Mouse (Mus musculus): ENCODE measurements around the gene Fcgr2b. TPM values are rescaled to one million over a fixed set of nuclear protein-coding genes. Genes with fewer than 3 reads are reported as not detected.
"Not testable (repeated sequence)": the region's sequence is repeated elsewhere in the genome, so short reads cannot be mapped to it uniquely, and the experiment has no call there.

Fcgr2b gene
- polyA plus RNA-seq, 1 experiment from 2014 or later = not detected

GRCm38 (mm10) chr1:170972936-170973335 is 3.4 kb downstream of the Fcgr2b start:
- no peak overlapping the region for H3K4me3 ChIP-seq
- no peaks in the 10 kb centered on the region for H3K27me3 ChIP-seq (replicated peaks; ENCODE audit: low read depth, poor library complexity, severe bottlenecking)
- WGBS = 83% methylated on average over 4 of the region's 4 CpGs
- no peaks in the 10 kb centered on the region for H3K9me3 ChIP-seq
- H3K27ac ChIP-seq (replicated peaks) = no peak overlapping the region
- H3K36me3 ChIP-seq (replicated peaks) = no peaks in the 10 kb centered on the region
- no peaks in the 10 kb centered on the region for H3K4me1 ChIP-seq
- no peak for DNase-seq (ENCODE audit: low spot score)

DNA sequence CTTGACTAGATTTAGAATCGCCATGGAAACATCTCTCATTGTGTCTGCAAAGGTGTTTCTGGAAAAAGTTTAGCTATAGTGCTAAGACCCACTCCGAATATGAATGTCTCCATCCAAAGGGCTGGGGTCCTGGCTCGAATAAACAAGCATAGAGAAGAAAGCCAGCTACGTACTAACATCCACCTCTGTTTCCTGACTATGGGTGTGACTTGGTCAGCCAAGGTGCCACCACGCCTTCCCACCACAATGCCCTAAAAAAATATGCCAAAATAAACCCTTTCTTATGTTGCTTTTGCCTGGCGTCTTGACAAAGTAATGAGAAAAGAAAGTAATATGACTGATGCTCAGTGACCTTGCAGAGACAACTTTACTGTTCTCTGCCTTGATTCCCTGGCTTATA is 3.9 kb downstream of the Fcgr2b start:
- no peaks in the 10 kb centered on the region for H3K27me3 ChIP-seq (replicated peaks; ENCODE audit: low read depth, poor library complexity, severe bottlenecking)
- H3K4me1 ChIP-seq = no peaks in the 10 kb centered on the region
- H3K9me3 ChIP-seq = no peaks in the 10 kb centered on the region
- no peak overlapping the region for H3K4me3 ChIP-seq
- WGBS = 92% methylated on average over 6 of the region's 6 CpGs
- DNase-seq (ENCODE audit: low spot score) = no peak
- no peaks in the 10 kb centered on the region for H3K36me3 ChIP-seq (replicated peaks)
- H3K27ac ChIP-seq (replicated peaks) = no peak overlapping the region

GRCm38 (mm10) chr1:170968576-170968975 is 7.8 kb downstream of the Fcgr2b start:
- no peak for DNase-seq (ENCODE audit: low spot score)
- no peak overlapping the region for H3K27ac ChIP-seq (replicated peaks)
- H3K4me1 ChIP-seq = no peaks in the 10 kb centered on the region
- no peaks in the 10 kb centered on the region for H3K27me3 ChIP-seq (replicated peaks; ENCODE audit: low read depth, poor library complexity, severe bottlenecking)
- no peak overlapping the region for H3K4me3 ChIP-seq
- 71% methylated on average over 1 of the region's 1 CpGs for WGBS
- H3K36me3 ChIP-seq (replicated peaks) = no peaks in the 10 kb centered on the region
- no peaks in the 10 kb centered on the region for H3K9me3 ChIP-seq

GRCm38 (mm10) chr1:170967581-170967980 is 8.8 kb downstream of the Fcgr2b start:
- 79% methylated on average over 3 of the region's 3 CpGs for WGBS
- no peak for DNase-seq (ENCODE audit: low spot score)
- no peaks in the 10 kb centered on the region for H3K9me3 ChIP-seq
- H3K4me1 ChIP-seq = no peaks in the 10 kb centered on the region
- H3K27ac ChIP-seq (replicated peaks) = no peak overlapping the region
- no peaks in the 10 kb centered on the region for H3K36me3 ChIP-seq (replicated peaks)
- no peak overlapping the region for H3K4me3 ChIP-seq
- no peaks in the 10 kb centered on the region for H3K27me3 ChIP-seq (replicated peaks; ENCODE audit: low read depth, poor library complexity, severe bottlenecking)

DNA sequence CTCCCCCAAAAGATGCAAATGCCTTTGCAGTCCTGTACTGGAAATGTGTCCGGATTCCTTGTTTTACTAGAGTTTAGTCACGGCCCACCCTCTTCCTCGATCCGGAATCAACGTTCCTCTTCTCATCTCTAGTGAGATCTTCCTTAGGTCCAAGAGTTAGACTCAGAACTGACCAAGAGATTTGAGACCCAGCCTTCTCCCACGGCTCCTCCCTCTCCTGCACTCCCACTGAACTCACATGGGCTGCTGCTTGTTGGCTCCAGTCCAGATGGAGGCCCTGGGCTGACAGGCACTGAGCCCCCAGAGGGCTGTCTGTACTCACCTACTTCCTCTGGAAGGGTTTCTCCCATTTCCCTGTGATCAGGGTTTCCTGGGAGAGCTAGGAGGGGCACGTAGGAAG is 13.3 kb downstream of the Fcgr2b start:
- Histone ChIP-seq H3K4me1 (no peaks in the 10 kb centered on the region), H3K4me3 (no peak overlapping the region), H3K27ac (replicated peaks) (no peak overlapping the region), H3K9me3 (no peaks in the 10 kb centered on the region), H3K36me3 (replicated peaks) (no peaks in the 10 kb centered on the region), H3K27me3 (replicated peaks; ENCODE audit: low read depth, poor library complexity, severe bottlenecking) (no peaks in the 10 kb centered on the region)
- DNase-seq (ENCODE audit: low spot score) = no peak
- 86% methylated on average over 7 of the region's 7 CpGs for WGBS

DNA sequence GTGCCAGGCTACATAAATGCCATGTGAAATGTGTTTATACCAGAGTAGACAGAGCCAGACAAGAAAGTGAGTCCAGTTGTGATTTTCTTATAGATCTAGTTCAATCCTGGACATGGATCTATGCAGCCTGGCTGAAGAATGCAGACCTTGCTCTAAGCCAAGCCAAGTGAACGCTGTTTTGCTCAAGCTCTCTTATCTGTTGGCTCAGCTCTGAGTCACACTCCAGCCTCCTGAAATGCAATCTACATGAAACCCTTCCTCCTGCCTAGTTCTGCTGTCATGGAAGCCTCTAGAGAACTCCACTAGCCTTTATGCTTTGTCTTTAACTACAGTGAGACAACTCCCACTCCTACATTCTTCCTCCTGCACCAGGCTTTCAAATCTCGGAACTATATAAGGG is 14.0 kb downstream of the Fcgr2b start:
- Histone ChIP-seq H3K36me3 (replicated peaks) (no peaks in the 10 kb centered on the region), H3K9me3 (no peaks in the 10 kb centered on the region)
- WGBS = 85% methylated on average over 2 of the region's 2 CpGs

GRCm38 (mm10) chr1:170961101-170961500 is 15.2 kb downstream of the Fcgr2b start:
- Histone ChIP-seq H3K27ac (replicated peaks) (no peak overlapping the region), H3K4me1 (no peaks in the 10 kb centered on the region), H3K36me3 (replicated peaks) (no peaks in the 10 kb centered on the region), H3K4me3 (no peak overlapping the region), H3K27me3 (replicated peaks; ENCODE audit: low read depth, poor library complexity, severe bottlenecking) (no peaks in the 10 kb centered on the region), H3K9me3 (no peaks in the 10 kb centered on the region)
- no peak for DNase-seq (ENCODE audit: low spot score)
- 82% methylated on average over 6 of the region's 6 CpGs for WGBS

More for the DNA sequence above, 14.0 kb downstream of the Fcgr2b start:
- Histone ChIP-seq H3K4me3 (no peak overlapping the region), H3K4me1 (no peaks in the 10 kb centered on the region), H3K27ac (replicated peaks) (no peak overlapping the region), H3K27me3 (replicated peaks; ENCODE audit: low read depth, poor library complexity, severe bottlenecking) (no peaks in the 10 kb centered on the region)
- DNase-seq (ENCODE audit: low spot score) = no peak

DNA sequence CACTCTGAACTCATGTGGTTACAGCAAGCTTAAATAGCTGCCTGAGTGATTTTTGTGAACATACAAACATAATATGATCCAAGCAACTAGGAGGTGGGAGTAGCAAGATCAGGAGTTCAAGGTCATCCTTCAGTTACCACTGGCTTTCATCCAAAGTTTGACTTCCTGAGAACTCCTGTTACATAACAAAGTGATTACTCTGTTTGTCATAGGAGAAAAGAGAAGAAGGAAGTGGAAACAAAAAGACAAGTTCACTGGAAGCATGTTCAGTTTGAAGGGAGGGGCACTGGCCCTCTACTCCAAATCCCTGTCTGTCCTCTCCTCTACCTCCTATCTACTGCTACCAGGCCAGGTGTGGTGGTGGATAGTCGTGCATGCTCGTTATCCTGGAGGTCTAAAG is 16.6 kb downstream of the Fcgr2b start:
- no peaks in the 10 kb centered on the region for H3K36me3 ChIP-seq (replicated peaks)
- no peak for DNase-seq (ENCODE audit: low spot score)
- 74% methylated on average over 2 of the region's 2 CpGs for WGBS
- no peaks in the 10 kb centered on the region for H3K27me3 ChIP-seq (replicated peaks; ENCODE audit: low read depth, poor library complexity, severe bottlenecking)
- H3K4me3 ChIP-seq = no peak overlapping the region
- H3K9me3 ChIP-seq = no peaks in the 10 kb centered on the region
- no peak overlapping the region for H3K27ac ChIP-seq (replicated peaks)
- H3K4me1 ChIP-seq = no peaks in the 10 kb centered on the region

- Histone ChIP-seq H3K27ac (replicated peaks) (no peak overlapping the region), H3K9me3 (no peaks in the 10 kb centered on the region), H3K36me3 (replicated peaks) (no peaks in the 10 kb centered on the region), H3K27me3 (replicated peaks; ENCODE audit: low read depth, poor library complexity, severe bottlenecking) (no peaks in the 10 kb centered on the region), H3K4me1 (no peaks in the 10 kb centered on the region), H3K4me3 (no peak overlapping the region)
- DNase-seq (ENCODE audit: low spot score) = no peak
- 59% methylated on average over 3 of the region's 3 CpGs for WGBS
Measured at GRCm38 (mm10) chr1:170958225-170958624, 18.1 kb downstream of the Fcgr2b start.

DNA sequence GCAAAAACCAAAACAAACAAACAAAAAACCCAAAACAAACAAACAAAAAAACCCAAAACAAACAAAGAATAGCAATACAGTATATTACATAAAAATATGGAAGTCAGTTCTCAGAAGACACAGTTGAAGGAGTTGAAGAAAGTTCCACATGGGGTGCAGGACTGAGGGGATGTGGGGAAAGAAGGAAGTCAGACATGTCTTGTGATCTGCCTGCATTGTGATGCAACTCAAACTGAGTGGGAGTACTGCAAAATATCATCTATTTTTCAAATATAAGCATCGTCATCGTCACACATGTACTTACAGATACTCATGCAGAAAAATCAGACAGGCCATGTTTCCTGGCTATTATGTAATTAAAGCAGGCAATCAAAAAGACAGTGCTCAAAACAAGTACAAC is 23.2 kb downstream of the Fcgr2b start:
- H3K36me3 ChIP-seq (replicated peaks) = no peaks in the 10 kb centered on the region
- H3K27ac ChIP-seq (replicated peaks) = no peak overlapping the region
- H3K4me3 ChIP-seq = no peak overlapping the region
- H3K4me1 ChIP-seq = no peaks in the 10 kb centered on the region
- no peaks in the 10 kb centered on the region for H3K27me3 ChIP-seq (replicated peaks; ENCODE audit: low read depth, poor library complexity, severe bottlenecking)
- H3K9me3 ChIP-seq = no peaks in the 10 kb centered on the region
- DNase-seq (ENCODE audit: low spot score) = no peak
- 87% methylated on average over 2 of the region's 2 CpGs for WGBS

DNA sequence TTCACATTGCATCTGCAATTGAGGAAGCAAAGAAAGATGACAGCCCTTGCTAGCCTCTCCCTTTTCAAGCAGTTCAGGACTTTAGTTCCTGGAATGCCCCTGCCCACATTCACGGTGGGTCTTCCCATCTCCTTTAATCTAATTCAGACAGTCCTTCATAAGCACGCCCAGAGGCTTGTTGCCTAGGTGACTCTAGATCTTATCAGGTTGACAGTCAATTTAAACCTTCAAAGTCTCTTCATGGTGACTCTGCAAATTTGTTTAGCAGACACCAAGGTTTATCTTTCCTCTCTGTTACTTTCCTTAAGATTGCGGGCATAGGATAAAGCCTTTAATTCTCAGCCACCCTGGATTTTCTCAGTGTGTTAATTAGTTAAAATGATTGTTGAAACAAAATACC is 25.6 kb downstream of the Fcgr2b start:
- H3K27ac ChIP-seq (replicated peaks) = no peak overlapping the region
- peaks cover 4% of the 10 kb centered on the region; the same call in 1 of the 2 replicates for H3K9me3 ChIP-seq
- no peak overlapping the region for H3K4me3 ChIP-seq
- 58% methylated on average over 3 of the region's 3 CpGs for WGBS
- no peaks in the 10 kb centered on the region for H3K4me1 ChIP-seq
- DNase-seq (ENCODE audit: low spot score) = no peak
- no peaks in the 10 kb centered on the region for H3K27me3 ChIP-seq (replicated peaks; ENCODE audit: low read depth, poor library complexity, severe bottlenecking)
- no peaks in the 10 kb centered on the region for H3K36me3 ChIP-seq (replicated peaks)

DNA sequence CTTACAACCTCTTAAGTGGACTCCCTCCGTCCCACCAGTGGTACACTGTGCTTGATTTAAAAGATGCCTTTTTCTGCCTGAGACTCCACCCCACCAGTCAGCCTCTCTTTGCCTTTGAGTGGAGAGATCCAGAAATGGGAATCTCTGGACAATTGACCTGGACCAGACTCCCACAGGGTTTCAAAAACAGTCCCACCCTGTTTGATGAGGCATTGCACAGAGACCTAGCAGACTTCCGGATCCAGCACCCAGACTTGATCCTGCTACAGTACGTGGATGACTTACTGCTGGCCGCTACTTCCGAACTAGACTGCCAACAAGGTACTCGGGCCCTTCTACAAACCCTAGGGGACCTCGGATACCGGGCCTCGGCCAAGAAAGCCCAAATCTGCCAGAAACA is 31.4 kb downstream of the Fcgr2b start:
- not testable (repeated sequence) for H3K27me3 ChIP-seq (replicated peaks; ENCODE audit: low read depth, poor library complexity, severe bottlenecking); H3K4me3 ChIP-seq; H3K27ac ChIP-seq (replicated peaks); DNase-seq (ENCODE audit: low spot score); H3K36me3 ChIP-seq (replicated peaks); H3K4me1 ChIP-seq
- H3K9me3 ChIP-seq = peaks cover 28% of the 10 kb centered on the region
- 91% methylated on average over 9 of the region's 9 CpGs for WGBS

GRCm38 (mm10) chr1:170944151-170944550 is 32.2 kb downstream of the Fcgr2b start:
- H3K27ac ChIP-seq (replicated peaks); H3K4me3 ChIP-seq; H3K36me3 ChIP-seq (replicated peaks); H3K4me1 ChIP-seq; H3K27me3 ChIP-seq (replicated peaks; ENCODE audit: low read depth, poor library complexity, severe bottlenecking); DNase-seq (ENCODE audit: low spot score): not testable (repeated sequence)
- peaks cover 28% of the 10 kb centered on the region for H3K9me3 ChIP-seq
- WGBS = 97% methylated on average over 9 of the region's 9 CpGs

DNA sequence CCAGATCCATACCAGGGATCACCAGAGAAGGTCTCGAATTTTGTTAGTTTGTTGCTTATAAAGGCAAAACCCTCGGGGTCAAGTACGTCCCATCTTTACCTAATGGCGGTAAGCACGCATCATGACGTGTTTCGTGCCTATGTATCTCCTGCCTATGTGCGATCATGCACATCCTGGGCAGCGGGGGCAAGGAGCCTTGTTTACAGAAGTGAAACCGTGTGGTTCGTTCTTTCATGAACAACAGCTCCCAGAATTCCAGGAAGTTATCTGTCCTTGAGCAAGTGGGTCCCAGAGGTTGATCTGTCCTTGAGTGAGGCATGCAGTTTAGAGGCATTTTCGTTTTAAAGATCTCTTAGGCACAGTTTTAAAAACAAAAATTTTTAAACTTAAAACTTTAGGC is 37.1 kb downstream of the Fcgr2b start:
- H3K9me3 ChIP-seq = peaks cover 22% of the 10 kb centered on the region
- no peaks in the 10 kb centered on the region for H3K36me3 ChIP-seq (replicated peaks)
- no peaks in the 10 kb centered on the region for H3K27me3 ChIP-seq (replicated peaks; ENCODE audit: low read depth, poor library complexity, severe bottlenecking)
- 89% methylated on average over 12 of the region's 12 CpGs for WGBS
- no peak for DNase-seq (ENCODE audit: low spot score)
- no peak overlapping the region for H3K27ac ChIP-seq (replicated peaks)
- no peak overlapping the region for H3K4me3 ChIP-seq
- no peaks in the 10 kb centered on the region for H3K4me1 ChIP-seq
